Mouse (Mus musculus): ENCODE data around the gene Os9. TPM values are rescaled to one million over a fixed set of nuclear protein-coding genes. Genes with fewer than 3 reads are reported as not detected.
"Not testable (repeated sequence)": the region's sequence is repeated elsewhere in the genome, so short reads cannot be mapped to it uniquely, and the experiment has no call there.

Os9 gene
- polyA plus RNA-seq, 1 experiment from 2014 or later: 76.5 TPM

GRCm38 (mm10) chr10:127068360-127069038, 52.4 kb downstream of the Os9 start:
- ATAC-seq (ENCODE audit: insufficient number of reproducible peaks, insufficient read depth, low FRiP score, low TSS enrichment, low read depth): no peak
- peak overlapping the region; percentile 87 for H3K27ac ChIP-seq

GRCm38 (mm10) chr10:127066519-127067018, 54.4 kb downstream of the Os9 start:
- Histone ChIP-seq H3K4me3 (no peak overlapping the region), H3K9me3 (no peaks in the 10 kb centered on the region), H3K27ac (no peak overlapping the region), H3K9ac (no peak overlapping the region), H3K27me3 (0 out of 2 replicates have a peak, but pooled peaks cover 1% of the 10 kb centered on the region), H3K36me3 (peaks cover 43% of the 10 kb centered on the region), H3K4me1 (peaks cover 40% of the 10 kb centered on the region), H3K4me2 (no peak overlapping the region)
- no peak for ATAC-seq (ENCODE audit: insufficient number of reproducible peaks, insufficient read depth, low FRiP score, low TSS enrichment, low read depth)
- WGBS: 88% methylated on average over 14 of the region's 14 CpGs

More at GRCm38 (mm10) chr10:127068360-127069038, 52.4 kb downstream of the Os9 start:
- peak overlapping the region; percentile 77 for H3K9ac ChIP-seq
- no peaks in the 10 kb centered on the region for H3K9me3 ChIP-seq
- H3K4me2 ChIP-seq: peak overlapping the region; percentile 85
- H3K4me1 ChIP-seq: peaks cover 40% of the 10 kb centered on the region
- peak overlapping the region; percentile 54 for H3K4me3 ChIP-seq
- peaks cover 43% of the 10 kb centered on the region for H3K36me3 ChIP-seq
- no peaks in the 10 kb centered on the region for H3K27me3 ChIP-seq
- WGBS: 78% methylated on average over 9 of the region's 9 CpGs

DNA sequence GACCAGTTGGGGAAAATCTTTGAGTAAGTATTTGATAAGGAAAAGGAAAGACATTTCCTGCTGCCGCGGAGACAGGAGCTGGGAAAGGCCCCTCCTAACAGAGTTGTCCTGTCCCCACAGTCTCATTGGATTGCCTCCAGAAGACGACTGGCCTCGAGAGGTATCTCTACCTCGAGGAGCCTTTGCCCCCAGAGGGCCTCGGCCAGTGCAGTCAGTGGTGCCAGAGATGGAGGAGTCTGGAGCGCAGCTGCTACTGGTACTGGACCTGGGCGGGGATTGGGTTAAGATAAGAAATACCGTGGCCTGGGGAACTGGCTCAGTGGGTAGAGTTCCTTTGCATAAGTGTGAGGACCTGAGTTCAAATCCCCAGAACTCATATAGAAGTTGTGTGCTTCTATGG, 55.0 kb downstream of the Os9 start:
- Histone ChIP-seq H3K4me3 (no peak overlapping the region), H3K4me1 (peaks cover 34% of the 10 kb centered on the region), H3K27ac (no peak overlapping the region), H3K9ac (no peak overlapping the region), H3K36me3 (peaks cover 43% of the 10 kb centered on the region), H3K9me3 (no peaks in the 10 kb centered on the region), H3K4me2 (no peak overlapping the region), H3K27me3 (peaks cover 7% of the 10 kb centered on the region; the same call in 1 of the 2 replicates)
- ATAC-seq (ENCODE audit: insufficient number of reproducible peaks, insufficient read depth, low FRiP score, low TSS enrichment, low read depth): no peak
- WGBS: 90% methylated on average over 9 of the region's 9 CpGs

DNA sequence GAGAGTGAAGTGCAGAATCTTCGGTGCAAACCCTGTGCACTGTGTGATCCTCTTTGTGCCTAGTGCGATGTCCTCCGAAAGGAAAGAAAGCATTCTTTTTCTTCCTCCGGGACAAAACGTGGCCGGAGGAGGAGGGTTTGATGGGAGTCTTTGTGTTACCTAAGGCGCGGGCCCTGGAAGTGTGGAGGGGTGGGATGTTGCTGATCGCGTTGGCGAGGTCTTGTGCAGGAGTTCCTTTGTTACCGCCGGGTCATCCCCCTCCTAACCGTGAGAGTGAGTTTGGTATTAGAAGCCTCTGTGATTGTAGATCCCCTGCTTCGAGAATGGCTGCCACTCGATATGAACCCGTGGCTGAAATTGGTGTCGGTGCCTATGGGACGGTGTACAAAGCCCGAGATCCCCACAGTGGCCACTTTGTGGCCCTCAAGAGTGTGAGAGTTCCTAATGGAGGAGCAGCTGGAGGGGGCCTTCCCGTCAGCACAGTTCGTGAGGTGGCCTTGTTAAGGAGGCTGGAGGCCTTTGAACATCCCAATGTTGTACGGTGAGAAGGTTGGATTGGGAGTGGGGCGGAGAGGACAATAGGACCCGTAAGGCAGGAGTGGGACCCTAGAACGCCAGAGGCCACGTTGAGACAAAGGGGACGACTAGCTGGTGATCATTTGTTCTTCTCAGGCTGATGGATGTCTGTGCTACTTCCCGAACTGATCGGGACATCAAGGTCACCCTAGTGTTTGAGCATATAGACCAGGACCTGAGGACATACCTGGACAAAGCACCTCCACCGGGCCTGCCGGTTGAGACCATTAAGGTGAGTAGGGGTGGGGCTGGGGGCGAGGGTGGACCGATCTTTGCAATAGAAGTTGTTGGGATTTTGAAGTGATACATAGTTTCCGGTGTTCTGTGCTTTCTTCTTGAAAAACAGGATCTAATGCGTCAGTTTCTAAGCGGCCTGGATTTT, 56.7 kb downstream of the Os9 start:
- H3K27ac ChIP-seq: peak overlapping the region; percentile 85
- H3K9me3 ChIP-seq: no peaks in the 10 kb centered on the region
- peaks cover 43% of the 10 kb centered on the region for H3K36me3 ChIP-seq
- no peak; the same call in 1 of the 2 replicates for ATAC-seq (ENCODE audit: insufficient number of reproducible peaks, insufficient read depth, low FRiP score, low TSS enrichment, low read depth)
- peak overlapping the region; percentile 91 for H3K4me2 ChIP-seq
- peak overlapping the region; percentile 97 for H3K9ac ChIP-seq
- H3K4me3 ChIP-seq: peak overlapping the region; percentile 88
- H3K4me1 ChIP-seq: peaks cover 37% of the 10 kb centered on the region
- WGBS: 12% methylated on average over 37 of the region's 37 CpGs
- peaks cover 19% of the 10 kb centered on the region for H3K27me3 ChIP-seq

DNA sequence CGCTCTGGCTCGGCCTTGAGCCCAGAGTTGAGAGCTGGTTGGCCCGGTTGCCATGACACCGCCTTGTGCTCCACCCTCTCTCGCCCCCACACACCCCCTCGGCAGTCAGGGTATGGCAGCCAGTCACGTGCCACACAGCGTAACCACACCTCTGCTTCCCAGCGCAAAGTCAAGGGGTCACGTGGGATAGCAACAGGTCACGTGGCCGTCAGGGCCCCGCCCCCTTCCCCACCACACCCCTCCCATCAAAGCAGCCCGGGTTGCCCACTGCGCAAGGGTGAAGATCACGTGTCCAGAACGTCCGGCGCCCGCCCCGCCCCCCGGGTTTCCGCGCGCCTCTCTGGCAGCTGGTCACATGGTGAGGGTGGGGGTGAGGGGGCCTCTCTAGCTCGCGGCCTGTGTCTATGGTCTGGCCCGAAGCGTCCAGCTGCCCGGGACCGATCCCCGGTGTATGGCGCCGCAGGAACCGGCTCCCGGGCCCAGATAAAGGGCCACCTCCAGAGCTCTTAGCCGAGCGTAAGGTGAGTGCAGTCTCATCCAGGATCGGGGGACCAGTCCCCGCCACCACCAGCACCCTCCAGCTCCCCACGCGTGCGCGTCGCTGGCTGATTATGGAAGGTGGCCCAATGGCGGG, 57.6 kb downstream of the Os9 start, which contains the start of gene Cdk4:
Gene Cdk4, plus strand, starts transcription at position 296 of the 634 bp plus-strand sequence.
- ATAC-seq (ENCODE audit: insufficient number of reproducible peaks, insufficient read depth, low FRiP score, low TSS enrichment, low read depth): peak; percentile 86
- Histone ChIP-seq H3K4me2 (peak within 1 kb of the TSS; percentile 91), H3K27ac (peak within 1 kb of the TSS; percentile 85), H3K4me3 (peak within 1 kb of the TSS; percentile 88), H3K27me3 (peaks cover 27% of the 10 kb centered on the region), H3K4me1 (peaks cover 37% of the 10 kb centered on the region), H3K9me3 (no peaks in the 10 kb centered on the region), H3K36me3 (peaks cover 39% of the 10 kb centered on the region), H3K9ac (peak within 1 kb of the TSS; percentile 97)
- WGBS: under 1% methylated on average over 45 of the region's 46 CpGs

GRCm38 (mm10) chr10:127062503-127062902, 58.4 kb downstream of the Os9 start:
- Histone ChIP-seq H3K36me3 (peaks cover 32% of the 10 kb centered on the region), H3K4me2 (no peak overlapping the region), H3K4me1 (peaks cover 33% of the 10 kb centered on the region), H3K9ac (no peak overlapping the region), H3K9me3 (no peaks in the 10 kb centered on the region), H3K27ac (no peak overlapping the region), H3K4me3 (no peak overlapping the region; the same call in 1 of the 2 replicates), H3K27me3 (peaks cover 31% of the 10 kb centered on the region)
- no peak for ATAC-seq (ENCODE audit: insufficient number of reproducible peaks, insufficient read depth, low FRiP score, low TSS enrichment, low read depth)
- WGBS: 76% methylated on average over 5 of the region's 5 CpGs

GRCm38 (mm10) chr10:127062101-127062500, 58.8 kb downstream of the Os9 start:
- Histone ChIP-seq H3K36me3 (peaks cover 32% of the 10 kb centered on the region), H3K4me1 (peaks cover 33% of the 10 kb centered on the region), H3K27me3 (peaks cover 31% of the 10 kb centered on the region)
- WGBS: 86% methylated on average over 4 of the region's 4 CpGs
- not testable (repeated sequence) for H3K27ac ChIP-seq; H3K4me3 ChIP-seq; H3K9ac ChIP-seq; H3K9me3 ChIP-seq; ATAC-seq (ENCODE audit: insufficient number of reproducible peaks, insufficient read depth, low FRiP score, low TSS enrichment, low read depth); H3K4me2 ChIP-seq

GRCm38 (mm10) chr10:127061513-127061912, 59.4 kb downstream of the Os9 start:
- ATAC-seq (ENCODE audit: insufficient number of reproducible peaks, insufficient read depth, low FRiP score, low TSS enrichment, low read depth): no peak
- no peak overlapping the region for H3K4me2 ChIP-seq
- no peak overlapping the region for H3K27ac ChIP-seq
- H3K4me1 ChIP-seq: peaks cover 29% of the 10 kb centered on the region
- H3K9ac ChIP-seq: no peak overlapping the region
- WGBS: 74% methylated on average over 2 of the region's 2 CpGs
- no peaks in the 10 kb centered on the region for H3K9me3 ChIP-seq
- peaks cover 31% of the 10 kb centered on the region for H3K27me3 ChIP-seq
- no peak overlapping the region for H3K4me3 ChIP-seq
- H3K36me3 ChIP-seq: peaks cover 30% of the 10 kb centered on the region

- no peak for ATAC-seq (ENCODE audit: insufficient number of reproducible peaks, insufficient read depth, low FRiP score, low TSS enrichment, low read depth)
- no peaks in the 10 kb centered on the region for H3K9me3 ChIP-seq
- WGBS: 31% methylated on average over 5 of the region's 5 CpGs
- H3K36me3 ChIP-seq: peaks cover 30% of the 10 kb centered on the region
- no peak overlapping the region for H3K27ac ChIP-seq
- H3K27me3 ChIP-seq: peaks cover 31% of the 10 kb centered on the region
- peaks cover 29% of the 10 kb centered on the region for H3K4me1 ChIP-seq
- no peak overlapping the region for H3K4me2 ChIP-seq
- no peak overlapping the region for H3K9ac ChIP-seq
- peak overlapping the region; percentile 87; the same call in 1 of the 2 replicates for H3K4me3 ChIP-seq
These were observed 59.8 kb downstream of the Os9 start for GRCm38 (mm10) chr10:127061085-127061484.

GRCm38 (mm10) chr10:127059968-127060916, 60.7 kb downstream of the Os9 start, which contains the start of gene March9:
Gene March9, minus strand, starts transcription at chr10:127060184.
- H3K4me2 ChIP-seq: peak within 1 kb of the TSS; percentile 94
- H3K4me1 ChIP-seq: peaks cover 31% of the 10 kb centered on the region
- peak within 1 kb of the TSS; percentile 87 for H3K4me3 ChIP-seq
- H3K9me3 ChIP-seq: no peaks in the 10 kb centered on the region
- peak within 1 kb of the TSS; percentile 57 for H3K27ac ChIP-seq
- peaks cover 31% of the 10 kb centered on the region for H3K27me3 ChIP-seq
- WGBS: 1% methylated on average over 48 of the region's 72 CpGs
- peaks cover 29% of the 10 kb centered on the region for H3K36me3 ChIP-seq
- ATAC-seq (ENCODE audit: insufficient number of reproducible peaks, insufficient read depth, low FRiP score, low TSS enrichment, low read depth): peak; percentile 24; the same call in 1 of the 2 replicates
- peak within 1 kb of the TSS; percentile 88 for H3K9ac ChIP-seq

Measured in embryonic facial prominence, embryonic 13.5 days (tissue).